Mouse (Mus musculus) gastrocnemius, adult 2 months (tissue): Measurements from ENCODE around the gene Grm7. TPM values are rescaled to one million over a fixed set of nuclear protein-coding genes. Genes with fewer than 3 reads are reported as not detected.

Experiments used
- DNase-seq: peaks from one replicate; pipeline ENCODE4 v3.0.0; 2022
- H3K27ac ChIP-seq: fragments of 200-600 bp; 2 replicates; pipeline ENCODE4 v1.8.1; 2022; ENCODE audit warnings: mild to moderate bottlenecking
- H3K4me3 ChIP-seq: fragments of 200-600 bp; 2 replicates; pipeline ENCODE4 v1.8.1; 2022; ENCODE audit warnings: mild to moderate bottlenecking, moderate library complexity
- CTCF ChIP-seq: fragments of 200-600 bp; IDR thresholded peaks from 2 replicates; pipeline ENCODE4 v1.8.1; 2022; ENCODE audit warnings: antibody characterized with exemption, mild to moderate bottlenecking, moderate library complexity
- intact Hi-C: fragments of 180-260 bp; cut with DNase I; formaldehyde crosslinking; loops from one replicate; pipeline ENCODE4 v1.15.1; 2025
- total RNA-seq, 2 experiments: library from RNA; stranded (reverse); gene quantifications; 2 replicates each; pipeline ENCODE4 v1.2.3; 2021

Gene Grm7
- total RNA-seq, 2 experiments from 2014 or later: not detected

DNA sequence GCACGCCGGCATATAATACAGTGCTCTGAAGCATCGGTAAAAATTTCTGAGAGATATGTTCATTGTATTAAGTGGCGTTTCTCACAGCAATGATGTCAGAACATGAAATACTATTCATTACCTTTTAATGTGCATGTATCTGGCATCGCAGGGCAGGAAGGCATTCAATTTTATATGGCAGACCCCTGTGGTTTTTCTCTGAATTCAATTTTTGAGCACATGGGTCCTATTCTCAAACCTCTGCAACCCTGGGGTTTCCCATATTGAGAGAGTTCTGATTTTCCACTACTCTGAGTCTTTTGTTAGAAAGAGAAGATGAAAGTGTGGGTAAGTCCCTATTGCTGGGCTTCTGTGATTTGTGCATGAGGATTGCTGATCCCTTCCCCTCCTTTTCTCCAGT, 110.5 kb downstream of the Grm7 start:
- intact Hi-C loops: no loop called here
- DNase-seq: no peak
- no peak overlapping the region for H3K27ac ChIP-seq
- no peak overlapping the region for H3K4me3 ChIP-seq
- TF ChIP-seq CTCF: no peak

DNA sequence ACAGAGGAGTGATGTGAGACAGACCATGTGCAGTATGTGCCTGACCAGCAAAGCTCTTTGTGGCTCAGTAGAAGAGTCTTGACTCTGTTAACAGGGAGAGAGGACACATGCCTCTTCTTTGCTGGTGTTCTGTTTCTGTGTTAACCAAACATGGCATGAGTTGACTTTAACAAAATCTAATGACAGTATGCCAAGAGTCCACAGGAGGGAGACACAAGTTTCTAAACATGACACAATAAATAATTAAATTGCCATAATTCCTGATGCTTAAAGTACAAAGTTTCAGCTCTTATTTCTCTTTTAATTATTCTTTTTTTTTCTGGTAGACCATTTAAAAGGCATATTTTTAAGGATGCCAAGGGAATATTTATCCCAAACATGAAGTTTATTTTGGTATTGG, 124.2 kb downstream of the Grm7 start:
- intact Hi-C loops: no loop called here
- TF ChIP-seq CTCF: no peak
- Histone ChIP-seq H3K27ac (no peak overlapping the region), H3K4me3 (no peak overlapping the region)
- DNase-seq: no peak

DNA sequence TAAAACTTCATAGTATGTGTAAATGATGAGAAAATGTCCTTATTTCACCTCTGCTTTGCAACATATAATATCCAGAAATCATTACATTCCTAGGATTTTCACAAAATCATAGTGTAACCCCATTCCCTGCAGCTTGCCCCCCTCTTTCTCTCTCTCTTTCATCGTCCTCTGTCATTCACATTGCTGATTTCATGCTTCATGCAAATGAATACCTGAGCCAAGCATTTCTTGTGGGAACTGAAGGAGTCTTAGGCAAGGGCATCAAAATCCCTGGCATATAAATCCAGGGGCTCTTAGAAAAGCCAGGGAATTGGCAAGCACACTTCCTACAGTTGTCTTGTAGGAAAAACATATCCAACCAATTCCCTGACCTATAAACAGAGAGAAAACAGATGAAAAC, 127.3 kb downstream of the Grm7 start:
- H3K4me3 ChIP-seq: no peak overlapping the region
- H3K27ac ChIP-seq: no peak overlapping the region
- DNase-seq: no peak
- no peak for TF ChIP-seq CTCF
- intact Hi-C loops: no loop called here

DNA sequence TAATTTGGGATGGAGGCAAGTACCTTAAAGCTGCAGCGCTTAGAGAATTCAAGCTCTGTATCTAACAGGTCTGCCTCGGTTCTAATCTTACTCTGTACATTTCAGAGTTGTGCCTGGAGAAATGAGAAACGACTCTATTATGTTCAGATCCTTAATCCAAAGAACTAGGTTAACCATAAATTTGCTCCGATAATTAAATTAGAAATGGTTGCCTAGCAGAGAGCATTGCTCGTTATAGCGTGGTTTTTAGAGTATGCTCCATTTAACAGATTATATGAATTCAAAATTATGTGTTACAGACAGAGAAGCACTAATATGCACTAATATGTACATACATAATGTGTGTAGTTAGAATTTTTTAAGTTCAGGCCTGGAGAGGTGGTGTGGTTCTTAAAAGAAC, 130.7 kb downstream of the Grm7 start:
- no peak for TF ChIP-seq CTCF
- intact Hi-C loops: no loop called here
- Histone ChIP-seq H3K27ac (no peak overlapping the region), H3K4me3 (no peak overlapping the region)
- no peak for DNase-seq

DNA sequence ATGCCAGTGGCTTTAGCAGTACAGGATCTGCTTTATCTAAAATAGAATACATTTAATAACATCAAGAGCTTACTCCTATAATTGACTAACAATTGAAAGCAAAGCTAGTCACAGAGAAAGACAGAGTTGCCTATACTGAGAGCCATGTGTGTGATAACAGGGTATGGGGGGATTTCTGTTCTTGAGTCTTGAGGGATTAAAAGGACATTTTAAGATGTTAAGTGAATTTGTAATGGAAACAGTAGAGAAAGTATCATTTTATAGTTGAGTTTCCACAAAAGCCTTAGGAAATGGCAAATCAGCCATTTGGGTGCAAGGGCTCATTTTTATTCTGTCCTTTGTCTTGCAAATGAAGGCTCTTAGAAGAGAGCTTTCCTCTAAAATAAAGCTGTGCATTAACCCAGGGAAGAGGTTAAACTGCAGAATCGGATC, 140.1 kb downstream of the Grm7 start:
- Histone ChIP-seq H3K27ac (no peak overlapping the region), H3K4me3 (no peak overlapping the region)
- no peak for TF ChIP-seq CTCF
- DNase-seq: no peak
- intact Hi-C loops: no loop called here

DNA sequence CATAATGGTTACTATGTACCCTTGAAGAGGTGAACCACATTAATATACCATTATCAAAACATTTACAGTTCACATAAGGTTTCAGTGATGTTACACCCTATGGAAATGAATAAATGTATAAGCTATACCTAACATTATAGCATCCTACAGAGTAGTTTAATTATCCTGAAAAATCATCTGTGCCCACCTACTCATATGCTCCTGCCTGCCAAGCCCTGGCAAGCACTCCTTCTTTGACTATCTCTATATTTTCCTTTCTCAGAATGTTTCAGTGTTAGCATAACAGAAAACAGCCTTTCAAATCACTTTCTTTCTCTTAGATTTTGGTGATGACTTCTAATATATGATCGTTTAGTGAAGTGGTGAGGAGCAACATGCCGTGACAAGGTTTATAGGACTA, 147.3 kb downstream of the Grm7 start:
- DNase-seq: no peak
- intact Hi-C loops: no loop called here
- Histone ChIP-seq H3K4me3 (no peak overlapping the region), H3K27ac (no peak overlapping the region)
- no peak for TF ChIP-seq CTCF

DNA sequence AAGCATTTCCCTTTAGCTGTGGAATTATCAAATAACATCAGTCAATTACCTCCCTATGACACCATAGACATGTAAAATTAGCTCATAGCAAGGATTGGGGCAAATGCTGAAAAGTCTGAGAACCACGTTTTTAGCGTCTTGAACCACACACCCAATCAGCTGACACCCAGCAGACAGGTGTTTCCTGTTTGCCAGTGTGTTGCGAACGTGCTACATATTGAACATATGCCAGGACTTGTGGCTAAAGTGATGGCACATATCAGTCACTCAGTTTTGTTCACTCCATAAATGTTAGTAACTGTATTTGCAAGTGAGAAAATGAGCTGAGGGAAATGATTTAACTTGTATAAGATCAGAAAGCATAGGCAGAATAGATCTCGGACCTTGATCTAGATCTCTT, 162.1 kb downstream of the Grm7 start:
- TF ChIP-seq CTCF: no peak
- H3K4me3 ChIP-seq: no peak overlapping the region
- intact Hi-C loops: no loop called here
- DNase-seq: no peak
- no peak overlapping the region for H3K27ac ChIP-seq

DNA sequence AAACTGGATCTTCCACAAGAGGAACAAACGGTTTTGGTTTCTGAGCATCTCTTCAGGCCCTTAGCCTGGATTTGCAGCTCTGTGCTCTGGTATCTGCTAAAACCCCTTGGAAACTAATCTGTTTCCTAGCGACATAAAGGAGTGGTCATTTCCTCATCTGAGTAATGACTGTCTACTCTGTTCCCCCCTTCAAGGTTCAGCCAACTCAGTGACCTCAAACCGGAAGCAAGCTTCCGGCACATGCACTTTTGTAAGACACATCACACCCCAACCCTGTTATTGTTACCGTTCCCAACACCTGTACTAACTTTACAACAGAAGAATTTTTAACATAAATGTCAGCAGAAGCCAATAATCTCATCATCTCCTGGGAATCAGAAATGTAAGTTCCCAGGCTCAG, 166.8 kb downstream of the Grm7 start:
- no peak overlapping the region for H3K4me3 ChIP-seq
- DNase-seq: no peak
- TF ChIP-seq CTCF: no peak
- no peak overlapping the region for H3K27ac ChIP-seq
- intact Hi-C loops: no loop called here

DNA sequence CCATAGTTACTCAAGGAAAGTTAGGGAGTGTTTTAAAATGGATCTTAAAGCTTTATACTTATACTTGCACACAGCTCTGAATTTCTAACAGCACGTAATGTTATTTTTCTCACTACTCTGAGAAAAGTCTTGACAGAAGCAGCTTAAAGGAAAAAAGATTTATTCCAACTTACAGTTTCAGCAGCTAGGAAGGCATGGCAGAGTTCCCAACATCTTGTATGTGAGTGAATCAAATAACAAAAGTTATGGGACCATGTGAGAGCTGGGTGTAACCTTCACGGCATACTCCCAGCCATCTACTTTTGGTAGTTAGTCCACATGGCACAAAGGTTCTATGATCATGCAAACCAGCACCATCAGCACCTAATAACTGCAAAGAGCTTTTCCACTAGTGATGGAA, 172.9 kb downstream of the Grm7 start:
- H3K4me3 ChIP-seq: no peak overlapping the region
- intact Hi-C loops: no loop called here
- H3K27ac ChIP-seq: no peak overlapping the region
- no peak for DNase-seq
- no peak for TF ChIP-seq CTCF

DNA sequence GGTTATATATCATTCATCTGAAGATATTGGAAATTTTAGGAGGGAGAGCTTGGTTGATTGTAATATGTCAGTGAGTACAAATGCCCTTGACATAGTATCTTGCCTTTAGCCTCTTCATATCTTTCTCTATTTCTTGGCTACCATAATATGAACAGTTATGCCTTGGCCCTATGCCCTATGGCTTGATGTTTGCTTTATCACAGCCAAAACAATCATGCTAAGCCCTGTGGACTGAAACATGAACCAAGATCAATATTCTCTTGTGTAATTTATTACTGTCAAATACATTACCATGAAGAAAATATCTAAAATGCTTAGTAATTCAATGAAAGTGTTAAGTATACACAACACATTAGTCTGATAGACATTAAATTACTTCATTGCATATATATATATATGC, 222.9 kb downstream of the Grm7 start:
- no peak overlapping the region for H3K4me3 ChIP-seq
- no peak for TF ChIP-seq CTCF
- intact Hi-C loops: no loop called here
- no peak for DNase-seq
- H3K27ac ChIP-seq: no peak overlapping the region

DNA sequence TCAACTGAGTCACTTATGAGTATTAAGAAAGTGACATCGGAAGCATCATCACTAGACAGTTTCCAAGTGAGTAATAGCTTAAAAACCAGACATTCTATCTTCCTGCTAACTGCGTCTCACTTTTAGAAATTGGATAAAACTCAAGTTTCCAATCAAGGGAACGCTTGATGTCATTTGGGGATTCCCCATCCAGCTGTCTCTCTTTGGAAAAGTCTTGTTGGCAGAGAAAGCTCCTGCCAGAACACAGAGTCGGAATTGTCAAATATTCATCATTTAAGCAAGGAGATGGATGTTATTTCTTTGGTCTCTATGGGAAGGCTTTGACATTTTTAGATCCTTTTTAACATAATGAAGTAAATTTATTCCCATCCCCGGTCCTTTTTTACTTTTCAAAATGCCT, 336.6 kb downstream of the Grm7 start:
- Histone ChIP-seq H3K4me3 (no peak overlapping the region), H3K27ac (no peak overlapping the region)
- no peak for TF ChIP-seq CTCF
- no peak for DNase-seq
- intact Hi-C loops: no loop called here

DNA sequence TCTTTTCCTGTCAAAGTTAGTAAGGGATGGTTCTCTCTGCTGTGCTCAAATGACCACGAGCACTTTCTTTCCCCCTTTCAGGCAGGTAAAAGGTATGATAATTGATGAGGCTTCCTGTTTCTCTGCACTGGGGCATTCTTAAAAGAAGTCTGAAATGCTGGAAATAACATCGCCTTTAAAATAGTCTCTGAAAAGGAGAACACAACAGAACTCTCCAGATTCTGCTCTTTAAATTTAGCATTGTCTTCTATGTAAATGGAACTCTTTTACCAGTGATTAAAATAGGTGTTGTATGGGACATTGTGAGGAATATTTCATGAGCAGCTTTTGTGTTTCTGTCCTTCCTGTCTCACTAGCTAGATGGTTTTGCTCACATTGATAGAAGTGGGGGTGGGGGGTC, 393.7 kb downstream of the Grm7 start:
- H3K27ac ChIP-seq: no peak overlapping the region
- H3K4me3 ChIP-seq: no peak overlapping the region
- intact Hi-C loops: no loop called here
- DNase-seq: no peak
- no peak for TF ChIP-seq CTCF

DNA sequence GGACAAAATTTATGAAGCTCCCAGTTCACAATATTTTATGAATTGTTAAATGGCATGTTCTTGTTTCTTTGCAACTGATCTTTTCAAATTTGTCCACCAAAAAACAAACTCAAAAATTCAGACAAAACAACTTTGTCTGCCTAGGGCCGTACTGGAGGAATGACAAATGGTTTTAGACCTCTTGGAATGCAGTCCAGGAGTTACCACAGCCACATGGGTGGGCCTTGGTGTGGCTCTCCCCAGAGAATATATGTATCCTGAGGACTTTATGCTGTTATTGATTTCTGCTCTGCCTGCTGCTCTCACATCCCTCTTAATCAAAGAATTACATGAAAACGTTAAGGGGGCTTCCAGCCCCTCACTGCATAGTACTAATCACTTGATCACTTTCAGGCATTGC, 400.5 kb downstream of the Grm7 start:
- DNase-seq: no peak
- intact Hi-C loops: no loop called here
- TF ChIP-seq CTCF: no peak
- no peak overlapping the region for H3K4me3 ChIP-seq
- H3K27ac ChIP-seq: no peak overlapping the region

DNA sequence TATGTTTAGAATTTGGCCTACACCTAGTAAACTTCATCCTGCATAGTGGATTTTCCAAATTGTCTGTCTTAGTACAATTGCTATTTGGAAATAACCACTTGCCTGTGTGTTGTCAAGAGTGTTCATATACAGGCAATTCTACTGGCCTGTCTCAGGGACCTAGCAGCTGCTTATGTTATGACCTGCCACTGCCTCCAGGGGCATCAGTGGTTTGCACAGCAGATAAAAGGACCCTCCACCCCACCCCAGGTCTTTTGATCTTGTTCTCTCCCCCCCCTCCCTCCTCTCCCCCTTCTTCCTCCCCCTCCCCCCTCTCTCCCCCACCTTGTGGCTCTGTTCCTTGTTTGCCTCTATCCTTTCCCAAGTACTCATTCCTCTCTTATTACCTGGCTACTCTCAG, 403.9 kb downstream of the Grm7 start:
- intact Hi-C loops: no loop called here
- Histone ChIP-seq H3K27ac (no peak overlapping the region), H3K4me3 (no peak overlapping the region)
- no peak for DNase-seq
- no peak for TF ChIP-seq CTCF
